In the genomic region with DNA sequence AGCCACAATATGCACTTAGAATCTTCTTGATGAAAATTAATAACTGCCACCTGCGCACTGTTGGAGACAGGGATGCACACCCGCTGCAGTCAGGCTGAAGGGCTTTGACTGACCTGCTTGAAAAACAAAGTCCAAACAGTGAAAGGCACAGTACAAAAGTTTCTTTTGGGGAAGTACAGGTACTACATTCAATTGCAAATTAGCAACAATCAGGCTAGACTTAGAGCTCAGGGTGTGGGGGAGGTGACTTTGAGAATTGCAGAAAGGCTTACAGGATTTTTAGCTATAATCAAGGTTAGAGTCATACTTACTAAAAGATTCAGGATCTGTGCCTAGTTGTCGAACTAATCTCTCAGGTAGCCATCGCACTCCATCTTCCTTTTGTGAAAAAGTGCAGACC, we compare ENCODE assay signal across 26 mouse cellular contexts.
"Had no signal": no experiment of that assay in that cellular context is flagged by ENCODE, and none has a peak within 500 bp of the region (broad histone marks: within the 10 kb centered on the region; RNA-seq: fewer than 3 reads in every experiment).

No protein-coding gene starts in this region.

- H3K27ac ChIP-seq: heart, adult 2 months; heart, embryonic 13.5 days; heart, embryonic 15.5 days; hindbrain, embryonic 13.5 days; hindbrain, embryonic 15.5 days; hindbrain, postnatal 0 days; kidney, embryonic 15.5 days; kidney, postnatal 0 days; limb, embryonic 13.5 days; limb, embryonic 15.5 days; liver, embryonic 12.5 days; liver, embryonic 14.5 days had no signal

- H3K36me3 ChIP-seq: heart, embryonic 13.5 days; heart, embryonic 15.5 days; hindbrain, embryonic 13.5 days; hindbrain, embryonic 15.5 days; kidney, embryonic 15.5 days; limb, embryonic 13.5 days; limb, embryonic 15.5 days; liver, embryonic 12.5 days had no signal

- ATAC-seq: hindbrain, postnatal 0 days; intestine, embryonic 16.5 days; liver, embryonic 12.5 days had no signal

- H3K4me1 ChIP-seq: heart, embryonic 13.5 days; heart, embryonic 15.5 days; hindbrain, embryonic 13.5 days; hindbrain, embryonic 15.5 days; kidney, embryonic 15.5 days; limb, embryonic 13.5 days; limb, embryonic 15.5 days; liver, embryonic 12.5 days had no signal

- DNase-seq: gastrocnemius, postnatal 14 days; gastrocnemius, postnatal 36 days; heart, adult 11 months; heart, adult 2 months; heart, postnatal 14 days; heart, postnatal 36 days; kidney, adult 11 months; kidney, adult 2 months; kidney, adult 9 months; kidney, postnatal 14 days; kidney, postnatal 36 days; layer of hippocampus, adult 9-11 months; layer of hippocampus, postnatal 36 days; left cerebral cortex, postnatal 4 days had no signal

- H3K9me3 ChIP-seq: heart, embryonic 15.5 days; hindbrain, embryonic 13.5 days; hindbrain, embryonic 15.5 days; kidney, embryonic 15.5 days; limb, embryonic 13.5 days; limb, embryonic 15.5 days; liver, embryonic 12.5 days had no signal

- H3K9ac ChIP-seq: heart, embryonic 13.5 days; heart, embryonic 15.5 days; hindbrain, embryonic 13.5 days; hindbrain, embryonic 15.5 days; kidney, embryonic 15.5 days; limb, embryonic 13.5 days; limb, embryonic 15.5 days; liver, embryonic 12.5 days; liver, embryonic 14.5 days had no signal

- H3K4me3 ChIP-seq: heart, adult 2 months; heart, embryonic 13.5 days; heart, embryonic 15.5 days; hindbrain, embryonic 13.5 days; hindbrain, embryonic 15.5 days; kidney, embryonic 15.5 days; limb, embryonic 13.5 days; limb, embryonic 15.5 days; liver, embryonic 12.5 days had no signal
